9 mouse cellular contexts compared by ENCODE assay signal in the genomic region with DNA sequence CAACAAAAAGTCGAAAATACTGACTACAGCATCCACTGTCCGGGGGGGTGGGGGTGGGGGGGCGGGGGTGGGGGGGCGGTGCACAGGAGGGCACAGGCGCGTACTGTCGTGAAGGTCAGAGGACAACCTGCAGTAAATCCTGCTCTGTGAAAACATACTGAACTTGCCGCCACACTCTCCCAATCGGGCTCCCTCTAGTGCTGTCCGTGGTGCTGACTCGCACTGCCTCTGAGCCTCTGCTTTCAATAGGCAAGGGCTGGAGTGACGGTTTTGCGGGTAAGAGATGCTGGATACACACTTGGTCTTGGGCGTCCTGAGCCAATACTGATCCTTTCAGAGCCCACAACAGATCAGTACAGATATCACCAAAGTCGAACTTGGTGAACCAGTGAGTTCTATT. TPM values are rescaled to one million over a fixed set of nuclear protein-coding genes. Genes with fewer than 3 reads are reported as not detected.
DNase-seq lines count a peak whose midpoint lies in the region; ATAC-seq and TF ChIP-seq lines count a peak whose summit lies in the region.
"Had no signal": no experiment of that assay in that cellular context is flagged by ENCODE, and none has a peak within 500 bp of the region (broad histone marks: within the 10 kb centered on the region; RNA-seq: fewer than 3 reads in every experiment).

No protein-coding gene starts in this region.

- H3K4me1 ChIP-seq in midbrain, embryonic 14.5 days (ENCODE audit: control insufficient read depth, insufficient read depth, low read length) = peaks cover 4% of the 10 kb centered on the region; the same call in 1 of the 2 replicates
- H3K4me1 ChIP-seq in midbrain, embryonic 13.5 days (replicated peaks) = peaks cover 5% of the 10 kb centered on the region
- H3K4me1 ChIP-seq in midbrain, postnatal 0 days (ENCODE audit: insufficient read depth, low read length) = no peaks in the 10 kb centered on the region

- DNase-seq in midbrain, embryonic 14.5 days = peak; percentile 74
- DNase-seq in adrenal gland, adult 2 months = peak; percentile 69
- peak; percentile 44 for DNase-seq in gastrocnemius, adult 18-20 months (ENCODE audit: low spot score)
- peak; percentile 92 for DNase-seq in kidney, postnatal 10 days
- peak; percentile 14 for DNase-seq in midbrain, postnatal 0 days (ENCODE audit: low spot score)
- DNase-seq in thymus, postnatal 36 days = peak; percentile 59 to 66

- H3K27ac ChIP-seq in midbrain, embryonic 14.5 days (replicated peaks; ENCODE audit: low read depth, low read length) = no peak overlapping the region
- no peak overlapping the region for H3K27ac ChIP-seq in midbrain, embryonic 13.5 days
- no peak overlapping the region for H3K27ac ChIP-seq in midbrain, postnatal 0 days (ENCODE audit: low read depth, low read length)

- H3K9me3 ChIP-seq in midbrain, embryonic 14.5 days (ENCODE audit: control insufficient read depth, low read length) = no peaks in the 10 kb centered on the region
- H3K9me3 ChIP-seq in midbrain, embryonic 13.5 days = no peaks in the 10 kb centered on the region
- H3K9me3 ChIP-seq in midbrain, postnatal 0 days (ENCODE audit: low read length) = no peaks in the 10 kb centered on the region

- H3K4me2 ChIP-seq in midbrain, embryonic 14.5 days (ENCODE audit: low read length) = no peak overlapping the region
- no peak overlapping the region for H3K4me2 ChIP-seq in midbrain, embryonic 13.5 days (replicated peaks)
- H3K4me2 ChIP-seq in midbrain, postnatal 0 days (ENCODE audit: low read depth, low read length, poor library complexity, severe bottlenecking) = no peak overlapping the region

- 5% methylated on average over 15 of the region's 15 CpGs for WGBS in midbrain, embryonic 14.5 days
- WGBS in midbrain, embryonic 13.5 days = 9% methylated on average over 15 of the region's 15 CpGs
- 7% methylated on average over 15 of the region's 15 CpGs for WGBS in midbrain, postnatal 0 days

- H3K27me3 ChIP-seq in midbrain, embryonic 14.5 days (ENCODE audit: control insufficient read depth, insufficient read depth, low read length) = no peaks in the 10 kb centered on the region
- H3K27me3 ChIP-seq in midbrain, embryonic 13.5 days = no peaks in the 10 kb centered on the region
- H3K27me3 ChIP-seq in midbrain, postnatal 0 days (ENCODE audit: insufficient read depth, low read length) = no peaks in the 10 kb centered on the region

- ATAC-seq in midbrain, embryonic 14.5 days (ENCODE audit: low FRiP score, low TSS enrichment) = no peak
- ATAC-seq in midbrain, embryonic 13.5 days = no peak
- no peak for ATAC-seq in midbrain, postnatal 0 days (ENCODE audit: low FRiP score)
- no peak for ATAC-seq in megakaryocyte, adult 5-6 weeks (ENCODE audit: poor library complexity, severe bottlenecking)

- no peaks in the 10 kb centered on the region for H3K36me3 ChIP-seq in midbrain, embryonic 14.5 days (ENCODE audit: control insufficient read depth, insufficient read depth, low read length)
- no peaks in the 10 kb centered on the region for H3K36me3 ChIP-seq in midbrain, embryonic 13.5 days
- H3K36me3 ChIP-seq in midbrain, postnatal 0 days (ENCODE audit: insufficient read depth, low read length) = no peaks in the 10 kb centered on the region

- no peak overlapping the region for H3K9ac ChIP-seq in midbrain, embryonic 14.5 days (replicated peaks; ENCODE audit: low read length)
- H3K9ac ChIP-seq in midbrain, embryonic 13.5 days (replicated peaks) = no peak overlapping the region
- no peak overlapping the region for H3K9ac ChIP-seq in midbrain, postnatal 0 days (replicated peaks; ENCODE audit: low read length, poor library complexity, severe bottlenecking)

- peak; percentile 46; the same call in 1 of the 2 replicates for TF ChIP-seq CTCF in midbrain, postnatal 0 days (IDR thresholded peaks at IDR 0.05)

- no peak overlapping the region for H3K4me3 ChIP-seq in midbrain, embryonic 14.5 days (replicated peaks; ENCODE audit: low read depth, low read length)
- H3K4me3 ChIP-seq in midbrain, embryonic 13.5 days (replicated peaks) = no peak overlapping the region
- H3K4me3 ChIP-seq in midbrain, postnatal 0 days (ENCODE audit: low read depth, low read length) = no peak overlapping the region

RNA-seq across cellular contexts. Expression of a gene that starts 3.9 kb away (rescaled TPM):
- polyA plus RNA-seq in midbrain, embryonic 14.5 days (2014; fragmentation: Nextera tagmentation; extraction: Ambion mirVana) = 6.8 and 14.7 TPM in 2 replicates
- polyA plus RNA-seq in midbrain, embryonic 13.5 days (2015; fragmentation: Nextera tagmentation; extraction: Ambion mirVana) = 3.8 and 4.3 TPM in 2 replicates
- total RNA-seq in adrenal gland, adult 2 months (2021) = 10 to 100 TPM; 23.4 to 24.4 TPM
- 30.4 and 36.8 TPM in 2 replicates for polyA plus RNA-seq in adrenal gland, adult 2 months (2012; rRNA removed)
- 1 to 10 TPM; 3.9 to 4.6 TPM for total RNA-seq in gastrocnemius, adult 18-20 months (2021)
- 78.8 and 81.3 TPM in 2 replicates for total RNA-seq in midbrain, postnatal 0 days (2014; rRNA removed)
- 21.2 and 29.0 TPM in 2 replicates for polyA plus RNA-seq in midbrain, postnatal 0 days (2015; fragmentation: Nextera tagmentation; extraction: Ambion mirVana)
- total RNA-seq in megakaryocyte, adult 5-6 weeks (2015) = 0.68 and 1.1 TPM in 2 replicates
- total RNA-seq in megakaryocyte, adult 5-6 weeks (2017) = 0.40 and 0.57 TPM in 2 replicates

RNA-seq across cellular contexts. Expression of a gene that starts 13.8 kb away (rescaled TPM):
- polyA plus RNA-seq in midbrain, embryonic 14.5 days (2014; fragmentation: Nextera tagmentation; extraction: Ambion mirVana) = 40.2 TPM in 2 replicates
- polyA plus RNA-seq in midbrain, embryonic 13.5 days (2015; fragmentation: Nextera tagmentation; extraction: Ambion mirVana) = 36.7 and 41.4 TPM in 2 replicates
- total RNA-seq in adrenal gland, adult 2 months (2021) = 10 to 100 TPM in 1 of 2 experiments, 1 to 10 TPM in 1; 9.1 to 17.6 TPM
- polyA plus RNA-seq in adrenal gland, adult 2 months (2012; rRNA removed) = 44.8 and 49.6 TPM in 2 replicates
- total RNA-seq in gastrocnemius, adult 18-20 months (2021) = 1 to 10 TPM; 6.3 to 6.9 TPM
- total RNA-seq in midbrain, postnatal 0 days (2014; rRNA removed) = 44.0 and 64.2 TPM in 2 replicates
- 50.9 and 52.8 TPM in 2 replicates for polyA plus RNA-seq in midbrain, postnatal 0 days (2015; fragmentation: Nextera tagmentation; extraction: Ambion mirVana)
- 3.6 and 5.8 TPM in 2 replicates for total RNA-seq in megakaryocyte, adult 5-6 weeks (2015)
- 2.9 and 3.0 TPM in 2 replicates for total RNA-seq in megakaryocyte, adult 5-6 weeks (2017)

RNA-seq across cellular contexts. Expression of a gene that starts 27.2 kb away (rescaled TPM):
- 0.28 and 1.8 TPM in 2 replicates for polyA plus RNA-seq in midbrain, embryonic 14.5 days (2014; fragmentation: Nextera tagmentation; extraction: Ambion mirVana)
- 0.44 and 1.00 TPM in 2 replicates for polyA plus RNA-seq in midbrain, embryonic 13.5 days (2015; fragmentation: Nextera tagmentation; extraction: Ambion mirVana)
- not detected for total RNA-seq in adrenal gland, adult 2 months (2021)
- 0.19 TPM in 1 of 2 replicates, not detected in the other for polyA plus RNA-seq in adrenal gland, adult 2 months (2012; rRNA removed)
- total RNA-seq in gastrocnemius, adult 18-20 months (2021) = not detected
- total RNA-seq in midbrain, postnatal 0 days (2014; rRNA removed) = 0.61 and 1.3 TPM in 2 replicates
- 3.5 and 6.3 TPM in 2 replicates for polyA plus RNA-seq in midbrain, postnatal 0 days (2015; fragmentation: Nextera tagmentation; extraction: Ambion mirVana)
- not detected in 2 replicates for total RNA-seq in megakaryocyte, adult 5-6 weeks (2015)
- total RNA-seq in megakaryocyte, adult 5-6 weeks (2017) = not detected in 2 replicates
- polyA plus RNA-seq: liver, embryonic 16.5 days had no signal

RNA-seq across cellular contexts. Expression of a gene that starts 38.3 kb away (rescaled TPM):
- polyA plus RNA-seq in midbrain, embryonic 14.5 days (2014; fragmentation: Nextera tagmentation; extraction: Ambion mirVana) = 24.1 and 32.2 TPM in 2 replicates
- 29.3 and 41.5 TPM in 2 replicates for polyA plus RNA-seq in midbrain, embryonic 13.5 days (2015; fragmentation: Nextera tagmentation; extraction: Ambion mirVana)
- under 1 TPM in 1 of 2 experiments, not detected in 1; 0.10 TPM for total RNA-seq in adrenal gland, adult 2 months (2021)
- polyA plus RNA-seq in adrenal gland, adult 2 months (2012; rRNA removed) = 0.16 and 0.29 TPM in 2 replicates
- total RNA-seq in gastrocnemius, adult 18-20 months (2021) = not detected
- total RNA-seq in midbrain, postnatal 0 days (2014; rRNA removed) = 8.6 and 17.3 TPM in 2 replicates
- 17.6 and 18.1 TPM in 2 replicates for polyA plus RNA-seq in midbrain, postnatal 0 days (2015; fragmentation: Nextera tagmentation; extraction: Ambion mirVana)
- total RNA-seq in megakaryocyte, adult 5-6 weeks (2015) = not detected in 2 replicates
- not detected in 2 replicates for total RNA-seq in megakaryocyte, adult 5-6 weeks (2017)
- polyA plus RNA-seq: liver, embryonic 16.5 days had no signal

RNA-seq across cellular contexts. Expression of a gene that starts 48.1 kb away (rescaled TPM):
- polyA plus RNA-seq in midbrain, embryonic 14.5 days (2014; fragmentation: Nextera tagmentation; extraction: Ambion mirVana) = 136 and 138 TPM in 2 replicates
- polyA plus RNA-seq in midbrain, embryonic 13.5 days (2015; fragmentation: Nextera tagmentation; extraction: Ambion mirVana) = 153 TPM in 2 replicates
- total RNA-seq in adrenal gland, adult 2 months (2021) = 10 to 100 TPM; 66.6 to 99.9 TPM
- polyA plus RNA-seq in adrenal gland, adult 2 months (2012; rRNA removed) = 90.5 and 101 TPM in 2 replicates
- 10 to 100 TPM; 40.4 to 48.4 TPM for total RNA-seq in gastrocnemius, adult 18-20 months (2021)
- 59.2 and 76.3 TPM in 2 replicates for total RNA-seq in midbrain, postnatal 0 days (2014; rRNA removed)
- polyA plus RNA-seq in midbrain, postnatal 0 days (2015; fragmentation: Nextera tagmentation; extraction: Ambion mirVana) = 112 and 120 TPM in 2 replicates
- total RNA-seq in megakaryocyte, adult 5-6 weeks (2015) = 19.5 and 26.2 TPM in 2 replicates
- total RNA-seq in megakaryocyte, adult 5-6 weeks (2017) = 19.7 and 22.1 TPM in 2 replicates

Comparison
In these comparisons a context has a peak if more than half of its experiments do, and no peak if none do; other contexts are left out.
1. DNase-seq: peak in every context shown above with its lines; median percentile 92 in kidney, postnatal 10 days; 74 in midbrain, embryonic 14.5 days; 69 in adrenal gland, adult 2 months; 62 in thymus, postnatal 36 days; 44 in gastrocnemius, adult 18-20 months; 14 in midbrain, postnatal 0 days.
2. RNA of a gene that starts 3.9 kb away (total RNA-seq): 78.8 to 81.3 TPM in midbrain, postnatal 0 days and 23.4 to 24.4 TPM in adrenal gland, adult 2 months; 3.9 to 4.6 TPM in gastrocnemius, adult 18-20 months and 0.40 to 1.1 TPM in megakaryocyte, adult 5-6 weeks; every median in the first group is over 4 times any median in the second.